Mouse (Mus musculus) lung, adult 2 months (tissue): ENCODE measurements around the gene Disp1. TPM values are rescaled to one million over a fixed set of nuclear protein-coding genes. Genes with fewer than 3 reads are reported as not detected.

Experiments used
- DNase-seq: peaks from one replicate; pipeline ENCODE4 v3.0.0; 2022
- H3K4me1 ChIP-seq: fragments of 200-500 bp; 2 replicates; pipeline ENCODE4 v1.6.1; 2011; ENCODE audit warnings: low read length; ENCODE audit not compliant: control insufficient read depth, insufficient read depth
- H3K4me3 ChIP-seq: fragments of 200-500 bp; replicated peaks from 2 replicates; pipeline ENCODE3; 2011; ENCODE audit warnings: low read depth, mild to moderate bottlenecking, control low read depth, low read length; ENCODE audit errors: extremely low read depth
- CTCF ChIP-seq: fragments of 200-500 bp; IDR thresholded peaks from 2 replicates; pipeline ENCODE4 v1.5.1; 2011; ENCODE audit warnings: mild to moderate bottlenecking, low read length, control low read depth; ENCODE audit not compliant: insufficient read depth
- POLR2A ChIP-seq: fragments of 200-500 bp; IDR thresholded peaks from 2 replicates; pipeline ENCODE4 v1.6.1; 2011; ENCODE audit warnings: low read depth, mild to moderate bottlenecking, control low read depth, low read length, borderline replicate concordance; ENCODE audit errors: extremely low read depth
- WGBS: fragments of 180-500 bp; shearing (Covaris S2); methylation state at CpG from one replicate; pipeline ENCODE4 v1.1.7; 2018; 5-methylcytosine and 5-hydroxymethylcytosine counted together
- polyA plus RNA-seq: library from polyadenylated mRNA; depleted of rRNA; stranded (reverse); fragments of >200 nt; gene quantifications from 2 replicates; pipeline ENCODE4 v1.2.3, GENCODE M21; 2012

Disp1 gene
- polyA plus RNA-seq, 1 experiment = 9.7 TPM

- no peak for DNase-seq
- TF ChIP-seq CTCF (no peak), POLR2A (no peak)
- Histone ChIP-seq H3K4me3 (no peak overlapping the region), H3K4me1 (no peaks in the 10 kb centered on the region)
- WGBS = 31% methylated on average over 3 of the region's 3 CpGs
Observed at GRCm38 (mm10) chr1:183056289-183056655, 165.1 kb downstream of the Disp1 start.

GRCm38 (mm10) chr1:183055608-183056288, 165.6 kb downstream of the Disp1 start:
- H3K4me3 ChIP-seq = no peak overlapping the region
- no peak for DNase-seq
- 45% methylated on average over 2 of the region's 2 CpGs for WGBS
- TF ChIP-seq CTCF (no peak), POLR2A (no peak)
- H3K4me1 ChIP-seq = no peaks in the 10 kb centered on the region

GRCm38 (mm10) chr1:183052663-183053062, 168.7 kb downstream of the Disp1 start:
- H3K4me1 ChIP-seq = 0 out of 2 replicates have a peak, but pooled peaks cover 3% of the 10 kb centered on the region
- 73% methylated on average over 7 of the region's 7 CpGs for WGBS
- DNase-seq = no peak
- no peak overlapping the region for H3K4me3 ChIP-seq
- TF ChIP-seq POLR2A (no peak), CTCF (no peak)

- DNase-seq = no peak
- WGBS = 76% methylated on average over 6 of the region's 6 CpGs
Observed at GRCm38 (mm10) chr1:183049295-183049694, 172.0 kb downstream of the Disp1 start.

DNA sequence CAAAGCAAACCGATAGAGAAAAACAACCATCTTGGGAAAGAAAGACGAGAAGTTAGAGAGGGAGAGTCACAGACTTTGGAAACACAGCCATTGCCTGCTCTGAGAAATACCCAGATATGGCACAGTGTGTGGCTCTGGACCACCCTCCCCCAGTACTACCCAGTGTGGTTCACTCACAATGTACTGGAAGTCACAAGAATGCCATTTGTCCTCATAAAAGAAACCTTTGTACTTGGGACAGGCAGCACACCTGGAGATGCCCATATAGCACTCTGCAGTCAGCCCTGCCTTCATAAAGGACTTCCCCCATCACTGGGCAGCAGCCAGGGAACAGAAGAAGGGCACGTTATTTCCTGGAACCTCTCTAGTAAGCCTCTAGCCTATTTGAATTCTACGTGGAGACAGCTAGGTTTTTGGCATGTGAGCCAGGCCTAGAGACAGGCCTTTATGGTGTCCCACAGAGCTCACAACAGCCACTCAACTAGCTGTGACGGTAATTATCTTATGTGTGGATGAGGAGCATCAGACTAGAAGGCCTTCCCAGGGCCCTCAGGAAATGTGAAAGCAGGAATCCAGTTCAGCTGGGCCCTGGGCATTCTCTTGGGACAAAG, 173.3 kb downstream of the Disp1 start:
- no peak for DNase-seq
- H3K4me1 ChIP-seq = peaks cover 7% of the 10 kb centered on the region
- no peak overlapping the region for H3K4me3 ChIP-seq
- TF ChIP-seq CTCF (no peak), POLR2A (no peak)
- WGBS = 38% methylated on average over 5 of the region's 5 CpGs

More at GRCm38 (mm10) chr1:183049295-183049694, 172.0 kb downstream of the Disp1 start:
- Histone ChIP-seq H3K4me1 (peaks cover 7% of the 10 kb centered on the region), H3K4me3 (no peak overlapping the region)
- TF ChIP-seq POLR2A = no peak
- no peak for TF ChIP-seq CTCF

GRCm38 (mm10) chr1:183047191-183047912, 174.0 kb downstream of the Disp1 start:
- no peak for DNase-seq
- TF ChIP-seq POLR2A (no peak), CTCF (no peak)
- Histone ChIP-seq H3K4me3 (no peak overlapping the region), H3K4me1 (peaks cover 7% of the 10 kb centered on the region)
- WGBS = 33% methylated on average over 7 of the region's 7 CpGs

- no peak for TF ChIP-seq POLR2A
- Histone ChIP-seq H3K4me3 (no peak overlapping the region), H3K4me1 (peaks cover 9% of the 10 kb centered on the region)
- DNase-seq = no peak
- 87% methylated on average over 12 of the region's 12 CpGs for WGBS
Observed at GRCm38 (mm10) chr1:183046081-183046480, 175.2 kb downstream of the Disp1 start.

GRCm38 (mm10) chr1:183043161-183043812, 178.0 kb downstream of the Disp1 start:
- TF ChIP-seq CTCF = no peak
- TF ChIP-seq POLR2A = no peak
- 64% methylated on average over 13 of the region's 13 CpGs for WGBS
- Histone ChIP-seq H3K4me3 (no peak overlapping the region), H3K4me1 (peaks cover 12% of the 10 kb centered on the region)
- DNase-seq = no peak

- WGBS = 27% methylated on average over 6 of the region's 7 CpGs
- TF ChIP-seq CTCF = no peak
- TF ChIP-seq POLR2A = no peak
- DNase-seq = no peak
- Histone ChIP-seq H3K4me1 (peaks cover 5% of the 10 kb centered on the region), H3K4me3 (no peak overlapping the region)
Observed at GRCm38 (mm10) chr1:183041703-183042102, 179.6 kb downstream of the Disp1 start.
